Mouse (Mus musculus) ES-Bruce4 (cell line): ENCODE data around the gene Defb35.

Source experiments
- CTCF ChIP-seq: IDR thresholded peaks from one replicate; pipeline ENCODE4 v1.8.1; 2011; ENCODE audit warnings: low read depth, low read length
- EP300 ChIP-seq: IDR thresholded peaks from 2 replicates; pipeline ENCODE4 v1.6.1; 2011; ENCODE audit warnings: low read depth, low read length; ENCODE audit not compliant: insufficient read depth
- POLR2A ChIP-seq: IDR thresholded peaks from one replicate; pipeline ENCODE4 v1.8.1; 2011; ENCODE audit warnings: low read length; ENCODE audit not compliant: insufficient read depth

DNA sequence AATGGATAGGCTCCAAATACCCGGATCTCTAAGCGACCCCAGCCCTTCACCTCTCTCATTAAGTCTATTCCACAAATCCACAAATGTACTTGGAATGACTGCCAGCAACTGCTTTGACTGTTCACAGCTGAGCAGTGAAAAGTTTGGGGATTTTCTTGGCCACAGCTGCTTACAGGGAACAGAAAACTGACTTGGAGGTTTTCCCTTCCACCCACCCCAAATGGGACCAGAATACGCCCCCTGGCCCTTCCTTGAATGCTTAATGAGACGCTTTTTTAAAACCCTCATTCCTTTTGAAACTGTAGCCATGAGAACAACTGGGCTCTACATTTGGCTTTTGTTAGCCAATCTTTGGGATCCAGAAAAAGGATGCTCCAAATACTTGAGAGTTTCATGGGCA is 40.0 kb downstream of the Defb35 start:
- no peak for TF ChIP-seq POLR2A
- no peak for TF ChIP-seq CTCF
- TF ChIP-seq EP300 = no peak
